Comparison of ENCODE assay signal across 8 mouse cellular contexts in genomic region chr19:3935032-3935895, GRCm38 (mm10). TPM values are rescaled to one million over a fixed set of nuclear protein-coding genes. Genes with fewer than 3 reads are reported as not detected.
A peak's percentile ranks its signal among the peaks of the same experiment; 100 is the strongest.
DNase-seq lines count a peak whose midpoint lies in the region; ATAC-seq and TF ChIP-seq lines count a peak whose summit lies in the region.

TSS of gene Unc93b1 (plus strand) at chr19:3935186.

- H3K27ac ChIP-seq in bone marrow macrophage, adult 2 months (ENCODE audit: insufficient read depth, low read depth, low read length), result peak within 1 kb of the TSS; percentile 97
- no peak within 1 kb of the TSS for H3K27ac ChIP-seq in hindbrain, embryonic 14.5 days

- whole genome bisulfite sequencing in hindbrain, embryonic 14.5 days, result 7% methylated on average over 41 of the region's 42 CpGs

- no peaks in the 10 kb centered on the region for H3K36me3 ChIP-seq in hindbrain, embryonic 14.5 days (replicated peaks; ENCODE audit: control insufficient read depth, insufficient read depth)

- peaks cover 17% of the 10 kb centered on the region for H3K27me3 ChIP-seq in hindbrain, embryonic 14.5 days (ENCODE audit: control insufficient read depth, insufficient read depth, low read length)

- H3K4me3 ChIP-seq in bone marrow macrophage, adult 2 months (ENCODE audit: insufficient read depth, low read length), result peak within 1 kb of the TSS; percentile 87
- H3K4me3 ChIP-seq in hindbrain, embryonic 14.5 days (replicated peaks; ENCODE audit: low read length), result peak within 1 kb of the TSS; percentile 34

- peak within 1 kb of the TSS; percentile 68 for H3K4me2 ChIP-seq in hindbrain, embryonic 14.5 days (replicated peaks)

- no peak for TF ChIP-seq CTCF in bone marrow macrophage, adult 2 months (IDR thresholded peaks at IDR 0.05; ENCODE audit: low read depth, low read length)

- H3K9me3 ChIP-seq in hindbrain, embryonic 14.5 days (ENCODE audit: control insufficient read depth, low read length), result no peaks in the 10 kb centered on the region

- DNase-seq in MEL-GATA-1-ER (ENCODE audit: extremely low read depth, low read depth), result peak; percentile 74
- peak; percentile 51 for DNase-seq in gastrocnemius, adult 18-20 months (ENCODE audit: low spot score)
- no peak for DNase-seq in hindbrain, embryonic 14.5 days (ENCODE audit: low spot score)
- DNase-seq in layer of hippocampus, postnatal 36 days, result no peak
- peak; percentile 41 for DNase-seq in spleen, adult 12 weeks (ENCODE audit: low spot score)
- no peak for DNase-seq in cerebellum, postnatal 4 days (ENCODE audit: low spot score in 2 of 2)

- ATAC-seq in hindbrain, embryonic 14.5 days (ENCODE audit: low FRiP score), result peak; percentile 59; the same call in 1 of the 2 replicates
- peak; percentile 83 for ATAC-seq in megakaryocyte, adult 5-6 weeks (ENCODE audit: poor library complexity, severe bottlenecking)

- H3K4me1 ChIP-seq in bone marrow macrophage, adult 2 months (ENCODE audit: control insufficient read depth, insufficient read depth, low read length), result peaks cover 46% of the 10 kb centered on the region
- H3K4me1 ChIP-seq in hindbrain, embryonic 14.5 days (replicated peaks; ENCODE audit: control insufficient read depth, insufficient read depth, low read length), result peaks cover 14% of the 10 kb centered on the region

- TF ChIP-seq POLR2A in bone marrow macrophage, adult 2 months (IDR thresholded peaks at IDR 0.05; ENCODE audit: borderline replicate concordance, low read depth, low read length), result no peak; the same call in 1 of the 2 replicates

- peak within 1 kb of the TSS; percentile 46 for H3K9ac ChIP-seq in hindbrain, embryonic 14.5 days

RNA-seq across cellular contexts. Expression of gene Unc93b1, which starts in this region (rescaled TPM):
- 1,272 and 1,428 TPM in 2 replicates for polyA plus RNA-seq in bone marrow macrophage, adult 2 months (2012; ENCODE audit: insufficient read depth, insufficient read length, missing spikeins)
- total RNA-seq in gastrocnemius, adult 18-20 months (2021), result 1 to 10 TPM; 3.2 to 5.8 TPM
- polyA plus RNA-seq in hindbrain, embryonic 14.5 days (2014; fragmentation: Nextera tagmentation; extraction: Ambion mirVana), result 9.7 and 10.4 TPM in 2 replicates
- 10 to 100 TPM; 14.2 to 14.5 TPM for total RNA-seq in layer of hippocampus, postnatal 36 days (2021)
- 242 and 258 TPM in 2 replicates for total RNA-seq in megakaryocyte, adult 5-6 weeks (2015)
- 447 and 483 TPM in 2 replicates for total RNA-seq in megakaryocyte, adult 5-6 weeks (2017)

Comparison
In these comparisons a context has a peak if more than half of its experiments do, and no peak if none do; other contexts are left out.
1. RNA of gene Unc93b1 (total RNA-seq): 242 to 483 TPM in megakaryocyte, adult 5-6 weeks; 14.2 to 14.5 TPM in layer of hippocampus, postnatal 36 days and 3.2 to 5.8 TPM in gastrocnemius, adult 18-20 months; every median in the first group is over 10 times any median in the second.
2. RNA of gene Unc93b1 (polyA plus RNA-seq): 1,272 to 1,428 TPM in bone marrow macrophage, adult 2 months; 9.7 to 10.4 TPM in hindbrain, embryonic 14.5 days; every median in the first group is over 100 times any median in the second.
3. DNase-seq: peak in MEL-GATA-1-ER (single experiment), gastrocnemius, adult 18-20 months (single experiment) and spleen, adult 12 weeks (single experiment); none in hindbrain, embryonic 14.5 days (single experiment), layer of hippocampus, postnatal 36 days (0 of 2) and cerebellum, postnatal 4 days (0 of 2).